Mouse (Mus musculus) heart, adult 2 months (tissue): ENCODE results near the gene Ppp1r14b.

ENCODE experiments used
- CTCF ChIP-seq: fragments of 200-600 bp; IDR thresholded peaks from 2 replicates; pipeline ENCODE4 v1.8.1; 2022; ENCODE audit warnings: antibody characterized with exemption, mild to moderate bottlenecking, moderate library complexity
- POLR2A ChIP-seq: fragments of 200-500 bp; IDR thresholded peaks from 2 replicates; pipeline ENCODE4 v1.6.1; 2011; ENCODE audit warnings: mild to moderate bottlenecking, low read depth, low read length, control low read depth; ENCODE audit not compliant: insufficient read depth

DNA sequence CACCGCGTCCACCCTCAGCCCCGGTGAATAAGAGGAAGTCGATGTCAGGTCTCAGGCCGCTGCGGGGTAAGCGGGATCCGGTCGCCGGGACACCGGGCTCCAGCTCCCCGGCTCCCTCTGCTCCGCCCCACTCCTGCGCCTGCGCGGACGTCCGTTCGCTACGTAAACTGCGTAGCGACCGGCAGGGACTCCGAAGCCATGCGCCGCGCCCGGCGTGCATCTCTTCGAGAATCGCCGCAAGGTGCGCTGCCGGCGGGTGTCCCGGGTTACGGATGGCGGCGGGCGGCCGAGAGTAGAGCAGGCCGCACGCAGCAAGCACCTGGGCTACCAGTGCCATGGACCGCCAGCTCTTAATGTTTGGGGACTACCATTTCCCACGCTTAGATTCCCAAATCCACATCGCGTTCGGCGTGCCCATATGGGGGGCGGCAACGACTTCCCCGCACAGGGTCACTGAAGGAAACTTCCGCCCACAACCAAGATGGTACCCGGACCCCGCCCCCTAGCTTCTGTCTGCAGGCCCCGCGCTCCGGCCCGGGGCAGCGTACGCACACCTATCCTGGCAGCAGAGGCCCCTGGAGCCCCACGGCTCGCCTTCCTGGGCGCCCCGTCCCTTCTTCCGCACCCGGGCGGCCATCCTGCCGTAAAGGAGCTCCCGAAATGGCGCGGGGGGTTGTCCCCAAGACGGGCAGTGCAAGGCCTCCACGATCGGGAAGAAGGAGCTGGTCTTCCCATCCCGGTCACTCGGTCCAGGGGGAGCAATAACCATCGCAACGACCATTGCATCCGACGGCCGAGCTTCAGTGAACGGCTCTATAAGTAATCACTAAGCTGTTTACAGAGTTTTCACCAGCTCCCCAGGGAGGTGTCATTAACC, 33.2 kb upstream of the Ppp1r14b start, which contains the start of gene Bad:
- TF ChIP-seq CTCF (peak; percentile 38), POLR2A (peak; percentile 77)
